Mouse (Mus musculus) heart, embryonic 14.5 days (tissue): Measurements from ENCODE around the gene Rhox8. TPM values are rescaled to one million over a fixed set of nuclear protein-coding genes. Genes with fewer than 3 reads are reported as not detected.
"Not testable (repeated sequence)": the region's sequence is repeated elsewhere in the genome, so short reads cannot be mapped to it uniquely, and the experiment has no call there.

Experiments
- ATAC-seq: fragments of 200-750 bp; cut with Nextera tagmentation; 2 replicates; pipeline ENCODE4 v1.8.0; 2017; ENCODE audit warnings: low read depth, moderate TSS enrichment; ENCODE audit not compliant: insufficient number of reproducible peaks, insufficient read depth, low FRiP score
- H3K27ac ChIP-seq, 2 experiments: fragments of 200-500 bp in 1 of 2; fragments of 300-500 bp in 1 of 2; sonication (generic) in 1 of 2; replicated peaks in 1 of 2; 2 replicates each; pipeline ENCODE4 v1.5.1; 2012 to 2014; ENCODE audit warnings: low read depth in 2 of 2, low read length in 2 of 2, control low read depth in 1 of 2, mild to moderate bottlenecking in 1 of 2, mixed read lengths in 1 of 2; ENCODE audit not compliant: control insufficient read depth in 1 of 2, insufficient read depth in 1 of 2
- H3K27me3 ChIP-seq: fragments of 300-500 bp; sonication (generic); 2 replicates; pipeline ENCODE4 v1.6.1; 2014; ENCODE audit warnings: mild to moderate bottlenecking, low read length, control low read depth; ENCODE audit not compliant: control insufficient read depth, insufficient read depth
- H3K36me3 ChIP-seq: fragments of 300-500 bp; sonication (generic); 2 replicates; pipeline ENCODE4 v1.6.1; 2014; ENCODE audit warnings: mild to moderate bottlenecking, control low read depth, low read length, mixed read lengths; ENCODE audit not compliant: control insufficient read depth, insufficient read depth
- H3K4me1 ChIP-seq, 2 experiments: fragments of 200-500 bp in 1 of 2; fragments of 300-500 bp in 1 of 2; sonication (generic) in 1 of 2; 2 replicates each; pipeline ENCODE4 v1.6.1; 2012 to 2014; ENCODE audit warnings: low read length in 2 of 2, control low read depth in 1 of 2, mixed read lengths in 1 of 2; ENCODE audit not compliant: control insufficient read depth in 2 of 2, insufficient read depth in 2 of 2
- H3K4me2 ChIP-seq: fragments of 300-500 bp; sonication (generic); 2 replicates; pipeline ENCODE4 v1.6.1; 2014; ENCODE audit warnings: mild to moderate bottlenecking, low read length
- H3K4me3 ChIP-seq, 2 experiments: fragments of 200-500 bp in 1 of 2; fragments of 300-500 bp in 1 of 2; sonication (generic) in 1 of 2; 2 replicates each; pipeline ENCODE4 v1.5.1; 2012 to 2014; ENCODE audit warnings: low read length in 2 of 2, mild to moderate bottlenecking in 2 of 2, control low read depth in 1 of 2, low read depth in 1 of 2, moderate library complexity in 1 of 2; ENCODE audit not compliant: control insufficient read depth in 1 of 2, insufficient read depth in 1 of 2
- H3K9ac ChIP-seq: fragments of 300-500 bp; sonication (generic); 2 replicates; pipeline ENCODE4 v1.6.1; 2014; ENCODE audit warnings: mild to moderate bottlenecking, low read length
- H3K9me3 ChIP-seq: fragments of 300-500 bp; sonication (generic); 2 replicates; pipeline ENCODE4 v1.6.1; 2016; ENCODE audit warnings: low read length, control low read depth; ENCODE audit not compliant: control insufficient read depth
- WGBS: fragments of 180-500 bp; shearing (Covaris S2); extraction: QIAGEN DNeasy Blood & Tissue Kit; methylation state at CpG from one replicate; pipeline ENCODE4 v1.1.7; 2014; 5-methylcytosine and 5-hydroxymethylcytosine counted together
- polyA plus RNA-seq: library from polyadenylated mRNA; unstranded; fragments of >200 nt; fragmentation: Nextera tagmentation; extraction: Ambion mirVana; gene quantifications from 2 replicates; pipeline ENCODE4 v1.2.1, GENCODE M21; 2014

The Rhox8 gene
- not detected in 2 replicates for polyA plus RNA-seq

GRCm38 (mm10) chrX:37878844-37879243 is at the start of gene Rhox8:
TSS of gene Rhox8 (minus strand) at chrX:37878944.
- Histone ChIP-seq H3K27ac (no peak within 1 kb of the TSS), H3K36me3 (no peaks in the 10 kb centered on the region), H3K9ac (no peak within 1 kb of the TSS), H3K4me2 (no peak within 1 kb of the TSS), H3K27me3 (no peaks in the 10 kb centered on the region), H3K9me3 (no peaks in the 10 kb centered on the region), H3K4me1 (no peaks in the 10 kb centered on the region), H3K4me3 (no peak within 1 kb of the TSS)
- 79% methylated on average over 4 of the region's 4 CpGs for WGBS
- ATAC-seq: no peak

DNA sequence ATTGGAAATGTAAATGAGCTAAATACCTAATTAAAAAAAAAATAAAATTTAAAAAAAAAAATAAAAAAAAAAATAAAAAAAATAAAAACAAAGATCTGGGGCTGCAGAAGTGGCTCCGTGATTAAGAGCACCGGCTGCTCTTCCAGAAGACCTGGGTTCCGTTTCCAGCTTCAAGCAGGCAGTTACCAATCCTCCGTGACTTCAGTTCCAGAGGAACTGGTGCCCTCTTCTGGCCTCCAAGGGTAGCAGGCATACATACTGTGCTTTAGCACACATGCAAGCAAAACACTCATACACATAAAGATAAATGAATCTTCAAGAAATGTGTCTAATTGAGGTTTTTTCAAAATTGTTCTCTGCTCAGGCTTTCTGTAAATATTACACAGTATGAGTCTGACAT is 37.6 kb upstream of the Rhox8 start:
- no peaks in the 10 kb centered on the region for H3K27me3 ChIP-seq
- H3K9me3 ChIP-seq: no peaks in the 10 kb centered on the region
- 77% methylated on average over 4 of the region's 4 CpGs for WGBS
- no peak for ATAC-seq
- no peak overlapping the region for H3K27ac ChIP-seq
- no peak overlapping the region for H3K4me2 ChIP-seq
- H3K4me1 ChIP-seq: no peaks in the 10 kb centered on the region
- H3K36me3 ChIP-seq: no peaks in the 10 kb centered on the region
- no peak overlapping the region for H3K4me3 ChIP-seq
- no peak overlapping the region for H3K9ac ChIP-seq

DNA sequence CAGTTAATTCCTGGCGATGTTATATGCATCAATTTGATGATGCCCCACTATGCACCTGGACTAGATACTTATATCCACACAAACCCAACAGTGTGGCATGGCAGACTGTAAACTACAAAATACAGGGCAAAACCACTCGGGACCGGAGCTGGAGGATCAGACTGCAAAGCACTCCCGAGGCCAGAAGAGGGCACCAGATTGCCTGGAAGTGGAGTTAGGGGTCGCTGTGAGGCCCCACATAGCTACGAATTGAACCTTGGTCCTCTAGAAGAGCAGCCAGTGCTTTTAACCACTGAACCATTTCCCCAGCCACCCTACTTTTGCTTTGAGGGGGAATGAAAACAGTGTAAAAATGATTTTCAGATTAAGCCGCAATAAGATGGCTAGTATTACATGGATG is 29.8 kb upstream of the Rhox8 start:
- WGBS: 48% methylated on average over 7 of the region's 7 CpGs
- no peaks in the 10 kb centered on the region for H3K9me3 ChIP-seq
- no peaks in the 10 kb centered on the region for H3K4me1 ChIP-seq
- no peaks in the 10 kb centered on the region for H3K27me3 ChIP-seq
- H3K4me2 ChIP-seq: no peak overlapping the region
- no peak overlapping the region for H3K4me3 ChIP-seq
- no peak overlapping the region for H3K9ac ChIP-seq
- no peak for ATAC-seq
- no peak overlapping the region for H3K27ac ChIP-seq
- H3K36me3 ChIP-seq: no peaks in the 10 kb centered on the region

DNA sequence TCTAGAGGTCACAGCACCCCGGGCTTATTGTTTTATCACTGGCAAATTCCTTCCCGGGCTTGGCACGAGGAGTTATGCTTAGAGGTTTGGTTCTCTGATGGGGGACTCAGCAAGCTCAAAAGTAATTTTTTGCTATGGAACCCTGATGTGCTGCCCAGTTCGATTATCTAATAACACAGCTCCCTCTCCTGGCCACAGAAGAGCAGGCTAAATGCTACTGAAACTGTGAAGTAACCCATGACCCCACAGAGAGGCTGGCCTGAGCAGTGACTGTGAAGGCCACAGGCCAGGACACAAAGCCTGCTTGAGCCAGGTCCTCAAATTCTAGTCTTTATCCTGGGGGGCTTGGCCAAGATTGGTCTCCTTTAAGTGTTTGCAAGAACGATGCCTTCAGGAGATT is 25.0 kb upstream of the Rhox8 start:
- Histone ChIP-seq H3K4me3 (no peak overlapping the region), H3K9ac (no peak overlapping the region), H3K27me3 (no peaks in the 10 kb centered on the region), H3K27ac (no peak overlapping the region), H3K9me3 (no peaks in the 10 kb centered on the region), H3K4me1 (no peaks in the 10 kb centered on the region), H3K36me3 (no peaks in the 10 kb centered on the region), H3K4me2 (no peak overlapping the region)
- 60% methylated on average over 5 of the region's 5 CpGs for WGBS
- no peak for ATAC-seq

DNA sequence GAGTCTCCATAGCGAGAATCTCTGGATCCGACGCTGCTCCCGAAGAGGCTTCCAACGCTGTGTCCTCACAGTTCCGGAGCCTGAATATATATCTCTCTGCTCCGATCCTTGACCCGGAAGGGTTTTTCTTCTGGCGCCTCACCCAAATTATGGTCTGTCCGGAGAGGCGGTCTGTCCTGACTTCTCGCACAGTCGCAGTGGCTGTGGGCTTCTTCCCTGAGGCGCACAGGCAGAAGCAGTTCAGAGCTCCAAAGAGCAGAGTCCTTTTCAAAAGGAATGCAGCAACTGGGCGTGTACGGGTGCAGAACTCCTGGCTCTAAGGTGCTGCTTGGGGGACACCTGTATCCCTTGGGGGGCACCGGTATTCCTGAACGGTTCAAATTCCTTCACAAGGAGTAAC is 22.9 kb upstream of the Rhox8 start, which contains the start of gene Rhox9:
TSS of gene Rhox9 (minus strand) at position 101 of the 400 bp plus-strand sequence.
- not testable (repeated sequence) for H3K36me3 ChIP-seq, H3K27ac ChIP-seq, H3K9ac ChIP-seq, H3K27me3 ChIP-seq, ATAC-seq, H3K4me3 ChIP-seq, H3K4me2 ChIP-seq, H3K9me3 ChIP-seq, H3K4me1 ChIP-seq
- WGBS: 79% methylated on average over 8 of the region's 18 CpGs

DNA sequence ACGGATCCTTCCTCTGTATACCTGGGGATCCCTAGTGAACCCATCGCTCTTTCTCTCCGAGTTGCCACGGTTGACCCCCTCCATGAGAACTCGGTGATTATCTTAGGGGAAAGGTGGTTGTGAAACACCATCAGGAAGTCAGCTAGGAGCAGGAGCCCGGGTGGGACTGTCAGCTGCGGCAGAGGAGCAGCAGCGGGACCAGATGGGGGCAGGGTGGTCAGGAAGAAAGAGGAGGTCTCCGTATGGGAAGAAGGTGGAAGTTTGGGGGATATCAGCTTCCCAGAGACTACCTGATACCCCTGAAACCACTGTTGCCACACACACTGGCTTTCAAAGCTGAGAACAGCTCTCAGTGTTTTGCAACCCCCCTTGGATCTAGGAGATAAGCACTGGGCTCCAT is 18.4 kb upstream of the Rhox8 start, which contains the start of gene Rhox7b:
TSS of gene Rhox7b (minus strand) at position 101 of the 400 bp plus-strand sequence.
- H3K4me3 ChIP-seq, H3K36me3 ChIP-seq, H3K9me3 ChIP-seq, H3K4me2 ChIP-seq, H3K27ac ChIP-seq, H3K4me1 ChIP-seq, H3K27me3 ChIP-seq, ATAC-seq, H3K9ac ChIP-seq: not testable (repeated sequence)
- 51% methylated on average over 9 of the region's 9 CpGs for WGBS

- Histone ChIP-seq H3K4me3 (no peak overlapping the region), H3K4me2 (no peak overlapping the region), H3K36me3 (no peaks in the 10 kb centered on the region), H3K9ac (no peak overlapping the region), H3K9me3 (no peaks in the 10 kb centered on the region), H3K27me3 (no peaks in the 10 kb centered on the region), H3K27ac (no peak overlapping the region), H3K4me1 (no peaks in the 10 kb centered on the region)
- no peak for ATAC-seq
- 89% methylated on average over 2 of the region's 2 CpGs for WGBS
Measured at GRCm38 (mm10) chrX:37871641-37872040, 7.1 kb downstream of the Rhox8 start.

DNA sequence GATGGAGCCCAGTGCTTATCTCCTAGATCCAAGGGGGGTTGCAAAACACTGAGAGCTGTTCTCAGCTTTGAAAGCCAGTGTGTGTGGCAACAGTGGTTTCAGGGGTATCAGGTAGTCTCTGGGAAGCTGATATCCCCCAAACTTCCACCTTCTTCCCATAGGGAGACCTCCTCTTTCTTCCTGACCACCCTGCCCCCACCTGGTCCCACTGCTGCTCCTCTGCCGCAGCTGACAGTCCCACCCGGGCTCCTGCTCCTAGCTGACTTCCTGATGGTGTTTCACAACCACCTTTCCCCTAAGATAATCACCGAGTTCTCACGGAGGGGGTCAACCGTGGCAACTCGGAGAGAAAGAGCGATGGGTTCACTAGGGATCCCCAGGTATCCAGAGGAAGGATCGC is 47.4 kb downstream of the Rhox8 start, which contains the start of gene Rhox7a:
TSS of gene Rhox7a (plus strand) at position 301 of the 400 bp plus-strand sequence.
- 49% methylated on average over 8 of the region's 8 CpGs for WGBS

More for the DNA sequence above, 47.4 kb downstream of the Rhox8 start, which contains the start of gene Rhox7a:
- not testable (repeated sequence) for H3K36me3 ChIP-seq, H3K27ac ChIP-seq, H3K4me2 ChIP-seq, H3K9ac ChIP-seq, H3K4me1 ChIP-seq, ATAC-seq, H3K9me3 ChIP-seq, H3K4me3 ChIP-seq, H3K27me3 ChIP-seq
